1 mouse cellular context compared by ENCODE assay signal in the genomic region with DNA sequence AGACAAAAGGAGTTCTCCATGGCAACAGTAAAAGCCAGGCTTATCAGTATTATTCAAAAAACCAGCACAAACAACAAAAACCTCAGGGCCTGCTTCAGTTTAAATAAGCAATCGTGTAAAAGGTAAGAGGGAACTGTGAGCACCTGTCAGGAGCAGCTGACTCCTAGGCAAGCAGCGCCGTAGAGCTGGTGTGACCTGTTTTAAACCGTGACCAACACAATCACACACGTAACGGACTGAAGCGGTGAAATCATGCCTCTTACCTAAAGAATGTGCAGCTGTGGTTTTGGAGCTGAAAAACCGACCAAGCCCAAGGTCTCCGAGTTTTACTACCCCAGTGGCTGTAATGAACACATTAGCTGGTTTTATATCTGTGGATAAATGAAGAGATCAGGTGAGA.
TF ChIP-seq lines count a peak whose summit lies in the region.

No protein-coding gene starts in this region.

TF ChIP-seq in MEL, 35 proteins besides CTCF, POLR2A, EP300 and RAD21 (continued from another document):
- TF ChIP-seq CHD2 (IDR thresholded peaks at IDR 0.05; ENCODE audit: low read length) = no peak
- TF ChIP-seq MYB (IDR thresholded peaks at IDR 0.05; ENCODE audit: low read depth, low read length) = no peak
- no peak for TF ChIP-seq RCOR1 (IDR thresholded peaks at IDR 0.05; ENCODE audit: low read depth, low read length)
- no peak for TF ChIP-seq ETS1 (IDR thresholded peaks at IDR 0.05; ENCODE audit: low read depth, low read length)
- TF ChIP-seq ZNF384 (IDR thresholded peaks at IDR 0.05; ENCODE audit: low read depth, low read length) = no peak
- no peak for TF ChIP-seq BHLHE40 (IDR thresholded peaks at IDR 0.05; ENCODE audit: borderline replicate concordance, low read depth, low read length)
- no peak for TF ChIP-seq NELFE (IDR thresholded peaks at IDR 0.05; ENCODE audit: low read depth, low read length)
- no peak for TF ChIP-seq POLR2AphosphoS2 (IDR thresholded peaks at IDR 0.05; ENCODE audit: low read length)
- no peak for TF ChIP-seq MXI1 (IDR thresholded peaks at IDR 0.05; ENCODE audit: low read depth, low read length)
TF ChIP-seq in MEL: peak in this region for 0.
